Mouse (Mus musculus) CH12.LX (cell line): ENCODE measurements around the gene Rps21. TPM values are rescaled to one million over a fixed set of nuclear protein-coding genes. Genes with fewer than 3 reads are reported as not detected.

Experiments used
- DNase-seq: peaks from one replicate; pipeline ENCODE4 v3.0.0-alpha.2; 2013; ENCODE audit errors: extremely low read depth
- H3K27ac ChIP-seq: 2 replicates; pipeline ENCODE4 v1.5.1; 2012; ENCODE audit warnings: low read depth, mild to moderate bottlenecking, control low read depth, moderate library complexity; ENCODE audit not compliant: insufficient read depth
- H3K27me3 ChIP-seq: replicated peaks from 2 replicates; pipeline ENCODE3; 2012; ENCODE audit warnings: inconsistent platforms
- H3K36me3 ChIP-seq, 2 experiments: replicated peaks in 1 of 2; 2 replicates each; pipeline versions ENCODE3 to v1.6.1; 2012; ENCODE audit warnings: inconsistent platforms in 1 of 2, low read length in 1 of 2, mild to moderate bottlenecking in 1 of 2, mixed read lengths in 1 of 2, moderate library complexity in 1 of 2; ENCODE audit not compliant: control insufficient read depth in 1 of 2, insufficient read depth in 1 of 2
- H3K4me1 ChIP-seq, 2 experiments: 2 replicates each; pipeline ENCODE4 v1.6.1; 2012; ENCODE audit warnings: inconsistent platforms in 1 of 2, moderate library complexity in 1 of 2; ENCODE audit not compliant: insufficient read depth in 2 of 2, control insufficient read depth in 1 of 2
- H3K4me2 ChIP-seq: 2 replicates; pipeline ENCODE4 v1.6.1; 2012; ENCODE audit warnings: low read depth, mild to moderate bottlenecking, control low read depth; ENCODE audit not compliant: poor library complexity, insufficient read depth, severe bottlenecking
- H3K4me3 ChIP-seq, 3 experiments: fragments of 150-350 bp in 1 of 3; sonication (generic) in 1 of 3; replicated peaks in 1 of 3; 2 replicates each; pipeline versions ENCODE3 to v1.5.1; 2011 to 2012; ENCODE audit warnings: low read depth in 2 of 3, low read length in 2 of 3, mild to moderate bottlenecking in 2 of 3, moderate library complexity in 2 of 3, control low read depth in 1 of 3, improper control_type of control experiment in 1 of 3, inconsistent platforms in 1 of 3, mixed read lengths in 1 of 3; ENCODE audit not compliant: poor library complexity in 1 of 3
- H3K79me2 ChIP-seq: replicated peaks from 2 replicates; pipeline ENCODE4 v1.6.1; 2012; ENCODE audit warnings: mild to moderate bottlenecking, moderate library complexity; ENCODE audit not compliant: control insufficient read depth, poor library complexity, insufficient read depth, severe bottlenecking; ENCODE audit errors: extremely low read depth
- H3K9ac ChIP-seq: 2 replicates; pipeline ENCODE4 v1.6.1; 2012; ENCODE audit warnings: low read depth, mild to moderate bottlenecking, control low read depth, moderate library complexity; ENCODE audit not compliant: insufficient read depth
- H3K9me3 ChIP-seq: replicated peaks from 2 replicates; pipeline ENCODE3; 2012; ENCODE audit warnings: low read length, inconsistent platforms, mixed read lengths
- BHLHE40 ChIP-seq: IDR thresholded peaks from 2 replicates; pipeline ENCODE4 v1.6.1; 2011; ENCODE audit warnings: mild to moderate bottlenecking, low read depth, low read length, improper control_type of control experiment
- CHD2 ChIP-seq: IDR thresholded peaks from 2 replicates; pipeline ENCODE4 v1.6.1; 2011; ENCODE audit warnings: low read length, improper control_type of control experiment
- CTCF ChIP-seq, 2 experiments: IDR thresholded peaks in 1 of 2; conservative IDR thresholded peaks in 1 of 2; 2 replicates each; pipeline ENCODE4 v1.5.1; 2011 to 2012; ENCODE audit warnings: low read depth in 2 of 2, low read length in 2 of 2, improper control_type of control experiment in 1 of 2, inconsistent platforms in 1 of 2, mild to moderate bottlenecking in 1 of 2, moderate library complexity in 1 of 2
- E2F4 ChIP-seq: IDR thresholded peaks from 2 replicates; pipeline ENCODE4 v1.6.1; 2011; ENCODE audit warnings: low read depth, low read length, improper control_type of control experiment; ENCODE audit not compliant: insufficient replicate concordance
- ELF1 ChIP-seq: IDR thresholded peaks from 2 replicates; pipeline ENCODE4 v1.6.1; 2014; ENCODE audit warnings: low read depth, mild to moderate bottlenecking, inconsistent platforms, low read length, improper control_type of control experiment
- ETS1 ChIP-seq: conservative IDR thresholded peaks from 2 replicates; pipeline ENCODE4 v1.6.1; 2012; ENCODE audit warnings: low read depth, mild to moderate bottlenecking, inconsistent platforms, low read length, improper control_type of control experiment, moderate library complexity
- GABPA ChIP-seq: IDR thresholded peaks from 2 replicates; pipeline ENCODE4 v1.6.1; 2012; ENCODE audit warnings: low read depth, low read length, improper control_type of control experiment, inconsistent platforms; ENCODE audit not compliant: insufficient replicate concordance
- IRF4 ChIP-seq: IDR thresholded peaks from 2 replicates; pipeline ENCODE4 v1.6.1; 2014; ENCODE audit warnings: low read depth, mild to moderate bottlenecking, inconsistent platforms, low read length, improper control_type of control experiment
- JUN ChIP-seq: IDR thresholded peaks from 2 replicates; pipeline ENCODE4 v1.6.1; 2011; ENCODE audit warnings: low read depth, mild to moderate bottlenecking, low read length, improper control_type of control experiment, moderate library complexity; ENCODE audit not compliant: insufficient read depth
- JUND ChIP-seq: conservative IDR thresholded peaks from 2 replicates; pipeline ENCODE4 v1.6.1; 2011; ENCODE audit warnings: low read depth, low read length, improper control_type of control experiment
- KAT2A ChIP-seq: IDR thresholded peaks from 2 replicates; pipeline ENCODE4 v1.6.1; 2012; ENCODE audit warnings: low read length, improper control_type of control experiment, inconsistent platforms; ENCODE audit not compliant: insufficient replicate concordance
- MAFK ChIP-seq: IDR thresholded peaks from 2 replicates; pipeline ENCODE4 v1.6.1; 2011; ENCODE audit warnings: low read length, improper control_type of control experiment; ENCODE audit not compliant: insufficient replicate concordance
- MAX ChIP-seq: IDR thresholded peaks from 2 replicates; pipeline ENCODE4 v1.6.1; 2011; ENCODE audit warnings: low read length, improper control_type of control experiment
- MEF2A ChIP-seq: IDR thresholded peaks from 2 replicates; pipeline ENCODE4 v1.6.1; 2014; ENCODE audit warnings: low read depth, mild to moderate bottlenecking, inconsistent platforms, low read length, improper control_type of control experiment, borderline replicate concordance
- MXI1 ChIP-seq: IDR thresholded peaks from 2 replicates; pipeline ENCODE4 v1.6.1; 2011; ENCODE audit warnings: mild to moderate bottlenecking, low read depth, low read length, improper control_type of control experiment
- MYC ChIP-seq: IDR thresholded peaks from 2 replicates; pipeline ENCODE4 v1.6.1; 2011; ENCODE audit warnings: low read depth, mild to moderate bottlenecking, improper control_type of control experiment, low read length
- NELFE ChIP-seq: IDR thresholded peaks from 2 replicates; pipeline ENCODE4 v1.6.1; 2011; ENCODE audit warnings: low read depth, low read length, improper control_type of control experiment
- NRF1 ChIP-seq: IDR thresholded peaks from 2 replicates; pipeline ENCODE4 v1.6.1; 2014; ENCODE audit warnings: low read depth, mild to moderate bottlenecking, inconsistent platforms, low read length, improper control_type of control experiment, moderate library complexity
- PAX5 ChIP-seq: IDR thresholded peaks from 2 replicates; pipeline ENCODE4 v1.6.1; 2012; ENCODE audit warnings: low read length, inconsistent platforms, mixed read lengths
- POLR2A ChIP-seq: IDR thresholded peaks from 2 replicates; pipeline ENCODE4 v1.6.1; 2011; ENCODE audit warnings: low read depth, mild to moderate bottlenecking, improper control_type of control experiment, low read length
- POLR2AphosphoS2 ChIP-seq: IDR thresholded peaks from 2 replicates; pipeline ENCODE4 v1.6.1; 2011; ENCODE audit warnings: low read depth, low read length, improper control_type of control experiment
- RAD21 ChIP-seq: IDR thresholded peaks from 2 replicates; pipeline ENCODE4 v1.6.1; 2011; ENCODE audit warnings: low read depth, mild to moderate bottlenecking, low read length, improper control_type of control experiment, moderate library complexity
- RCOR1 ChIP-seq: conservative IDR thresholded peaks from 2 replicates; pipeline ENCODE4 v1.6.1; 2012; ENCODE audit warnings: low read depth, mild to moderate bottlenecking, inconsistent platforms, low read length, improper control_type of control experiment
- SIN3A ChIP-seq: IDR thresholded peaks from 2 replicates; pipeline ENCODE4 v1.6.1; 2012; ENCODE audit warnings: low read length, improper control_type of control experiment, inconsistent platforms
- SMC3 ChIP-seq: IDR thresholded peaks from 2 replicates; pipeline ENCODE4 v1.6.1; 2011; ENCODE audit warnings: low read depth, low read length, improper control_type of control experiment
- TCF12 ChIP-seq: IDR thresholded peaks from 2 replicates; pipeline ENCODE4 v1.6.1; 2014; ENCODE audit warnings: low read depth, mild to moderate bottlenecking, inconsistent platforms, low read length, improper control_type of control experiment
- UBTF ChIP-seq: IDR thresholded peaks from 2 replicates; pipeline ENCODE4 v1.6.1; 2012; ENCODE audit warnings: low read depth, mild to moderate bottlenecking, inconsistent platforms, low read length, improper control_type of control experiment, moderate library complexity
- USF1 ChIP-seq: IDR thresholded peaks from 2 replicates; pipeline ENCODE4 v1.6.1; 2014; ENCODE audit warnings: low read depth, mild to moderate bottlenecking, inconsistent platforms, low read length, improper control_type of control experiment
- ZC3H11A ChIP-seq: IDR thresholded peaks from 2 replicates; pipeline ENCODE4 v1.6.1; 2012; ENCODE audit warnings: low read depth, mild to moderate bottlenecking, inconsistent platforms, low read length, improper control_type of control experiment
- ZKSCAN1 ChIP-seq: IDR thresholded peaks from 2 replicates; pipeline ENCODE4 v1.6.1; 2012; ENCODE audit warnings: low read depth, inconsistent platforms, low read length, improper control_type of control experiment, borderline replicate concordance
- dilution Hi-C: fragments of 300-500 bp; cut with MboI; formaldehyde crosslinking; loops from 2 replicates; pipeline ENCODE4 v1.14.3; 2020; ENCODE audit warnings: low sequenced_read_pairs; ENCODE audit not compliant: extremely low pct_unique_long_range_greater_than_20kb, extremely low pct_ligation_motif_present
- in situ Hi-C: fragments of 300-500 bp; cut with MboI; formaldehyde crosslinking; loops from 3 replicates; pipeline ENCODE4 v1.14.3; 2019; ENCODE audit warnings: low sequenced_read_pairs, low pct_ligation_motif_present, low pct_unique_long_range_greater_than_20kb, mixed read lengths
- polyA plus RNA-seq: library from polyadenylated mRNA; unstranded; fragments of >175 nt; gene quantifications from 2 replicates; pipeline ENCODE4 v1.2.1, GENCODE M21; 2012; ENCODE audit warnings: low read depth; ENCODE audit not compliant: insufficient read length
- total RNA-seq, 2 experiments: library from RNA; depleted of rRNA; stranded (reverse); fragments of 300-350 nt in 1 of 2; fragments of >200 nt in 1 of 2; gene quantifications; 2 replicates each; pipeline ENCODE4 v1.2.3; 2012 to 2014

The Rps21 gene
- total and polyA plus RNA-seq, 3 experiments: 705 to 3,770 (median 1,686) TPM

- no peak overlapping the region for H3K4me3 ChIP-seq
- H3K4me2 ChIP-seq: no peak overlapping the region
- H3K9me3 ChIP-seq: no peaks in the 10 kb centered on the region
- H3K9ac ChIP-seq: no peak overlapping the region
- H3K79me2 ChIP-seq: no peaks in the 10 kb centered on the region
- H3K36me3 ChIP-seq: no peaks in the 10 kb centered on the region
- DNase-seq: no peak
- dilution Hi-C loops: no loop called here
- H3K27ac ChIP-seq: no peak overlapping the region
- H3K27me3 ChIP-seq: peaks cover 18% of the 10 kb centered on the region
- H3K4me1 ChIP-seq: peaks cover 8 to 35% of the 10 kb centered on the region in 2 experiments
- no peak for TF ChIP-seq CTCF (conservative IDR thresholded peaks at IDR 0.05 in 1 of 2, IDR thresholded peaks at IDR 0.05 in 1 of 2; ENCODE audit: low read depth in 2 of 2, low read length in 2 of 2)
- no peak for TF ChIP-seq POLR2A
- no peak for TF ChIP-seq NELFE
- no peak for TF ChIP-seq GABPA
- no peak for TF ChIP-seq USF1
- no peak for TF ChIP-seq MAFK
- no peak for TF ChIP-seq RAD21
- TF ChIP-seq MAX: no peak
- TF ChIP-seq E2F4: no peak
- TF ChIP-seq CHD2: no peak
- TF ChIP-seq MYC: no peak
- in situ Hi-C loops: no loop called here
These were observed 49.4 kb downstream of the Rps21 start for GRCm38 (mm10) chr2:180306423-180307168.

GRCm38 (mm10) chr2:180307680-180308079, 50.5 kb downstream of the Rps21 start:
- Histone ChIP-seq H3K27ac (no peak overlapping the region), H3K9ac (no peak overlapping the region), H3K4me1 (peaks cover 8 to 34% of the 10 kb centered on the region in 2 experiments), H3K27me3 (peaks cover 21% of the 10 kb centered on the region), H3K79me2 (no peaks in the 10 kb centered on the region), H3K36me3 (no peaks in the 10 kb centered on the region), H3K4me3 (no peak overlapping the region), H3K4me2 (no peak overlapping the region), H3K9me3 (no peaks in the 10 kb centered on the region)
- peak; percentile 68 for DNase-seq
- in situ Hi-C loops: no loop called here
- dilution Hi-C loops: no loop called here
- TF ChIP-seq SMC3 (no peak), BHLHE40 (peak; percentile 92), CHD2 (no peak), ZKSCAN1 (no peak), IRF4 (peak; percentile 77), JUND (peak; percentile 76), TCF12 (no peak), SIN3A (no peak), JUN (peak; percentile 89), NRF1 (no peak), GABPA (no peak), MYC (no peak), UBTF (no peak), RAD21 (no peak), MAX (0 out of 2 replicates have a peak, but pooled peaks have one; percentile 17), KAT2A (no peak), USF1 (no peak), PAX5 (no peak), ELF1 (no peak), NELFE (no peak; the same call in 1 of the 2 replicates), POLR2A (no peak), POLR2AphosphoS2 (no peak), ETS1 (peak; percentile 88), ZC3H11A (no peak), CTCF (conservative IDR thresholded peaks at IDR 0.05 in 1 of 2, IDR thresholded peaks at IDR 0.05 in 1 of 2; ENCODE audit: low read depth in 2 of 2, low read length in 2 of 2) (no peak), MXI1 (no peak), MEF2A (0 out of 2 replicates have a peak, but pooled peaks have one; percentile 16), RCOR1 (no peak)
